In genomic region chr10:120430422-120430821, GRCm38 (mm10) we compare ENCODE assay signal across 19 mouse cellular contexts. TPM values are rescaled to one million over a fixed set of nuclear protein-coding genes. Genes with fewer than 3 reads are reported as not detected.
A peak's percentile ranks its signal among the peaks of the same experiment; 100 is the strongest.
DNase-seq lines count a peak whose midpoint lies in the region; ATAC-seq lines count a peak whose summit lies in the region.
"Had no signal": no experiment of that assay in that cellular context is flagged by ENCODE, and none has a peak within 500 bp of the region (broad histone marks: within the 10 kb centered on the region; RNA-seq: fewer than 3 reads in every experiment).

No protein-coding gene starts in this region.

- no peaks in the 10 kb centered on the region for H3K27me3 ChIP-seq in lung, embryonic 15.5 days
- no peaks in the 10 kb centered on the region for H3K27me3 ChIP-seq in limb, embryonic 13.5 days
- H3K27me3 ChIP-seq: forebrain, embryonic 13.5 days; midbrain, embryonic 12.5 days had no signal

- H3K27ac ChIP-seq in lung, embryonic 15.5 days = peak overlapping the region; percentile 68; the same call in 1 of the 2 replicates
- H3K27ac ChIP-seq in limb, embryonic 13.5 days = peak overlapping the region; percentile 52; the same call in 1 of the 2 replicates
- H3K27ac ChIP-seq: forebrain, embryonic 13.5 days; heart, embryonic 10.5 days; midbrain, embryonic 12.5 days had no signal

- no peaks in the 10 kb centered on the region for H3K36me3 ChIP-seq in lung, embryonic 15.5 days
- H3K36me3 ChIP-seq in limb, embryonic 13.5 days = peaks cover 18% of the 10 kb centered on the region; the same call in 1 of the 2 replicates
- H3K36me3 ChIP-seq: midbrain, embryonic 12.5 days had no signal

- no peaks in the 10 kb centered on the region for H3K9me3 ChIP-seq in lung, embryonic 15.5 days
- H3K9me3 ChIP-seq in limb, embryonic 13.5 days = no peaks in the 10 kb centered on the region
- H3K9me3 ChIP-seq: forebrain, embryonic 13.5 days; heart, embryonic 10.5 days; midbrain, embryonic 12.5 days had no signal

- H3K4me1 ChIP-seq in lung, embryonic 15.5 days = peaks cover 55% of the 10 kb centered on the region
- peaks cover 89% of the 10 kb centered on the region for H3K4me1 ChIP-seq in limb, embryonic 13.5 days

- no peak overlapping the region for H3K9ac ChIP-seq in lung, embryonic 15.5 days
- H3K9ac ChIP-seq in limb, embryonic 13.5 days = no peak overlapping the region
- H3K9ac ChIP-seq: forebrain, embryonic 13.5 days; midbrain, embryonic 12.5 days had no signal

- ATAC-seq in lung, embryonic 15.5 days (ENCODE audit: borderline replicate concordance, extremely low read depth, low FRiP score, low TSS enrichment) = no peak
- ATAC-seq in limb, embryonic 13.5 days (ENCODE audit: low FRiP score, low read depth) = no peak
- ATAC-seq: forebrain, embryonic 13.5 days had no signal

- no peak overlapping the region for H3K4me2 ChIP-seq in lung, embryonic 15.5 days
- no peak overlapping the region for H3K4me2 ChIP-seq in limb, embryonic 13.5 days (replicated peaks)
- H3K4me2 ChIP-seq: forebrain, embryonic 13.5 days; liver, embryonic 11.5 days; midbrain, embryonic 12.5 days had no signal

- intact Hi-C loops in heart, postnatal 36 days (cut with DNase I) = loop anchor here (2.0 to 10.0 kb wide), 2 partner anchors 234 to 272 kb away; no protein-coding TSS in a partner anchor

- DNase-seq in heart, adult 11 months = peak; percentile 61
- no peak for DNase-seq in heart, postnatal 36 days
- DNase-seq in lung, postnatal 25 days (ENCODE audit: low spot score) = no peak
- no peak for DNase-seq in adrenal gland, adult 18-20 months (ENCODE audit: low spot score in 2 of 2)
- no peak for DNase-seq in embryo, embryonic 10.5 days (ENCODE audit: low spot score)
- DNase-seq: cerebellum, adult 8-10 months; gastrocnemius, postnatal 25 days; kidney, postnatal 10 days; retina, postnatal 1 day; right cerebral cortex, postnatal 4 days; thymus, postnatal 4 days had no signal

- H3K4me3 ChIP-seq in lung, embryonic 15.5 days = no peak overlapping the region
- no peak overlapping the region for H3K4me3 ChIP-seq in limb, embryonic 13.5 days
- H3K4me3 ChIP-seq: forebrain, embryonic 13.5 days; heart, embryonic 10.5 days; midbrain, embryonic 12.5 days had no signal

- 29% methylated on average over 7 of the region's 7 CpGs for WGBS in lung, embryonic 15.5 days
- 52% methylated on average over 7 of the region's 7 CpGs for WGBS in limb, embryonic 13.5 days

RNA-seq across cellular contexts. Expression of gene Hmga2, which starts 45.8 kb away (rescaled TPM):
- not detected for total RNA-seq in heart, postnatal 36 days (2021)
- 7.8 and 8.7 TPM in 2 replicates for polyA plus RNA-seq in lung, embryonic 15.5 days (2015; fragmentation: Nextera tagmentation; extraction: Ambion mirVana)
- polyA plus RNA-seq in limb, embryonic 13.5 days (2015; fragmentation: Nextera tagmentation; extraction: Ambion mirVana) = 88.7 and 108 TPM in 2 replicates
- 1 to 10 TPM; 2.0 to 4.0 TPM for total RNA-seq in adrenal gland, adult 18-20 months (2021)
- total RNA-seq: monocyte, adult 5-6 weeks had no signal
- polyA plus RNA-seq: frontal cortex, adult 2 months had no signal
